Mouse (Mus musculus): ENCODE data around the gene Trappc13. TPM values are rescaled to one million over a fixed set of nuclear protein-coding genes. Genes with fewer than 3 reads are reported as not detected.
"Not testable (repeated sequence)": the region's sequence is repeated elsewhere in the genome, so short reads cannot be mapped to it uniquely, and the experiment has no call there.

The Trappc13 gene
- polyA plus RNA-seq (2016; fragmentation: Nextera tagmentation; extraction: Ambion mirVana): 71.7 and 84.6 TPM in 2 replicates

GRCm38 (mm10) chr13:104177796-104178649 lies at the start of gene Trappc13:
Gene Trappc13, minus strand, starts transcription at chr13:104178469.
- Histone ChIP-seq H3K4me1 (replicated peaks) (peaks cover 20% of the 10 kb centered on the region), H3K27me3 (ENCODE audit: insufficient read depth, poor library complexity, severe bottlenecking) (no peaks in the 10 kb centered on the region), H3K4me3 (peak within 1 kb of the TSS; percentile 90), H3K9me3 (no peaks in the 10 kb centered on the region), H3K27ac (peak within 1 kb of the TSS; percentile 93), H3K36me3 (peaks cover 28% of the 10 kb centered on the region)
- DNase-seq (ENCODE audit: low spot score): peak; percentile 89
- under 1% methylated on average over 32 of the region's 32 CpGs for WGBS

DNA sequence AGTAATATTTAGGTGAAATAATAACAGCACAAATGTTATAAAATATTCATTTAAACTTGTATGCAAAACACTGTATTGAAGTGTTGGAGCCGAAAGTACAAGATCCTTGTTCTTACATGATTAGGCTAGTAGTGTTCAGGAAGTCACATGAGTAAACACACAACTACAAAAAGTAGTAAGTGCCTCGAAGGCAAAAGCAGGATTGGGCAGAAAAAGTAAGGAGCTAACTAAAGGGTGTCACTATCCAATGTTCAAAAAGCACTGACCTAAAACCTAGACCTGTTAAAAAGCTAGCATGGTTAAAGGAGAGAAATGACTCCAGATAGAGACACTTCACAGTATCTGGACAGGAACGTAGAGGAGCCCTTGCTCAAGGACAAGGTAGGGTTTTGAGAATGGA lies 49.2 kb upstream of the Trappc13 start:
- peaks cover 21% of the 10 kb centered on the region for H3K36me3 ChIP-seq
- H3K27ac ChIP-seq: no peak overlapping the region
- 80% methylated on average over 3 of the region's 3 CpGs for WGBS
- H3K4me1 ChIP-seq (replicated peaks): peaks cover 20% of the 10 kb centered on the region
- H3K9me3 ChIP-seq: no peaks in the 10 kb centered on the region
- no peaks in the 10 kb centered on the region for H3K27me3 ChIP-seq (ENCODE audit: insufficient read depth, poor library complexity, severe bottlenecking)
- no peak for DNase-seq (ENCODE audit: low spot score)
- H3K4me3 ChIP-seq: peak overlapping the region; percentile 78

DNA sequence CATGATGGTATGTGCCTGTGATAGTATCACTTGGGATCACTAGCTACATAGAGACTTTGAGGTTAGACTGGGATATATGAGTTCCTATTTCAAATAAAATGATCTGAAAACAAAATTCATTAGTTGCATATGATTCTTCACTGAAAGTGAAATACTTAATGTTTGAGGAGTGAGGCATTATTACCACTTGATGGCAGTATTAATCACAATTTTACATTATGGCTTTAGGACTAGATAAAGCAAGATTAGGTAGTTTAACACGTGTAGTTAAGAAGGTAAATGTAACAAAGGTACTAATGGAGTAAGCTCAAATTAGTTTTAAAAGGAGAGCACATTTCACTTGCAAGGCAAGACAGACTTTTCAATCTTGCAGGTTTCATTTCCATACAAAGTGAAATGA lies 26.0 kb upstream of the Trappc13 start:
- Histone ChIP-seq H3K4me1 (replicated peaks) (no peaks in the 10 kb centered on the region), H3K27ac (no peak overlapping the region), H3K9me3 (no peaks in the 10 kb centered on the region), H3K27me3 (ENCODE audit: insufficient read depth, poor library complexity, severe bottlenecking) (no peaks in the 10 kb centered on the region), H3K4me3 (no peak overlapping the region), H3K36me3 (peaks cover 66% of the 10 kb centered on the region)
- WGBS: 80% methylated on average over 1 of the region's 1 CpGs
- no peak for DNase-seq (ENCODE audit: low spot score)

DNA sequence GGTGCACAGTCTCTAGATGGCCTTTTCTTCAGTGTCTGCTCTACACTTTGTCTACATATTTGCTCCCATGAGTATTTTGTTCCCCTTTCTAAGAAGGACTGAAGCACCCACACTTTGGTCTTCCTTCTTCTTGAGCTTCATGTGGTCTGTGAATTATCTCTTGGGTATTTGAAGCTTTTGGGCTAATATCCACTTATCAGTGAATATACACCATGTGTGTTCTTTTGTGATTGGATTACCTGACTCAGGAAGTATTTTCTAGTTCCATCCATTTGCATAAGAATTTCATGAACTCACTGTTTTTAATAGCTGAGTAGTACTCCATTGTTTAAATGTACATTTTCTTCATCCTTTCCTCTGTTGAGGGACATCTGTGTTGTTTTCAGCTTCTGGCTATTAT lies 17.6 kb upstream of the Trappc13 start:
- H3K27me3 ChIP-seq (ENCODE audit: insufficient read depth, poor library complexity, severe bottlenecking); H3K4me3 ChIP-seq; H3K4me1 ChIP-seq (replicated peaks); DNase-seq (ENCODE audit: low spot score); H3K9me3 ChIP-seq; H3K27ac ChIP-seq: not testable (repeated sequence)
- H3K36me3 ChIP-seq: peaks cover 73% of the 10 kb centered on the region

GRCm38 (mm10) chr13:104187357-104187756 lies 9.1 kb upstream of the Trappc13 start:
- H3K27ac ChIP-seq: no peak overlapping the region
- H3K36me3 ChIP-seq: peaks cover 73% of the 10 kb centered on the region
- 94% methylated on average over 4 of the region's 4 CpGs for WGBS
- no peaks in the 10 kb centered on the region for H3K27me3 ChIP-seq (ENCODE audit: insufficient read depth, poor library complexity, severe bottlenecking)
- H3K9me3 ChIP-seq: no peaks in the 10 kb centered on the region
- no peaks in the 10 kb centered on the region for H3K4me1 ChIP-seq (replicated peaks)
- no peak for DNase-seq (ENCODE audit: low spot score)
- H3K4me3 ChIP-seq: no peak overlapping the region

DNA sequence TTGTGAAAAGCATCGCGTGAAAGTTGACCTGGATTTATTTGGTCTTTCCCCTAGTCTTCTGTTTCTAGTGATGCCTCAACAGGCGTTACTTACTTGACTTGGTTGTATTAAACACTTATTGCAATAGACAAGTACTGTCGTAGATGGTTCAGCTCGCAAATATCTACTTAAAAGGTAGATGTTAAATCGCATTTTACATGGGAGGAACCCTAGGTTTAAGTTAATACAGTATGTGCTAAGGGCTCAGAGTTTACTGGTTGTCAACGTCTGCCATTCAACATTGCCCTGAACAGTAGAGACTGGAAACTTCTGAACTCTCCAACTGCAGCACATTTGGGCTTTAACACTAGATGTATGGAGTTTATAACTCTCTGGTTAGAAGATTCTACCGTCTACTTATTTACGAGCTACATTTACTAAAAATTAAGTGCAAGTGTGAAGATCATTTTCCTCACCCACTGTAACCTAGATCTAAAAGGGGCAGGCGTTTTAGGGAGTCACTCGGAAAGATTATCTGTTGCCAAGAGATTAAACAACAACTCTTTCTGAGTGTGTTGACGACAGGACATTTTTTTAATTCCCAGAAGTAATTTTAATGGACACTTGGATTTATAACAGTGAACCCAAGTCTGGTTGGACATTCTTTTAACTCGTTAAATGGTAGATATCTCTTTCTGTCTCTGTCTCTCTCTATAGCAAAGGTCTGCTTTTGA lies 1.1 kb upstream of the Trappc13 start:
- WGBS: 27% methylated on average over 13 of the region's 13 CpGs
- H3K9me3 ChIP-seq: no peaks in the 10 kb centered on the region
- H3K4me1 ChIP-seq (replicated peaks): peaks cover 20% of the 10 kb centered on the region
- H3K27ac ChIP-seq: peak overlapping the region; percentile 93
- H3K4me3 ChIP-seq: peak overlapping the region; percentile 90
- DNase-seq (ENCODE audit: low spot score): no peak
- no peaks in the 10 kb centered on the region for H3K27me3 ChIP-seq (ENCODE audit: insufficient read depth, poor library complexity, severe bottlenecking)
- H3K36me3 ChIP-seq: peaks cover 33% of the 10 kb centered on the region

DNA sequence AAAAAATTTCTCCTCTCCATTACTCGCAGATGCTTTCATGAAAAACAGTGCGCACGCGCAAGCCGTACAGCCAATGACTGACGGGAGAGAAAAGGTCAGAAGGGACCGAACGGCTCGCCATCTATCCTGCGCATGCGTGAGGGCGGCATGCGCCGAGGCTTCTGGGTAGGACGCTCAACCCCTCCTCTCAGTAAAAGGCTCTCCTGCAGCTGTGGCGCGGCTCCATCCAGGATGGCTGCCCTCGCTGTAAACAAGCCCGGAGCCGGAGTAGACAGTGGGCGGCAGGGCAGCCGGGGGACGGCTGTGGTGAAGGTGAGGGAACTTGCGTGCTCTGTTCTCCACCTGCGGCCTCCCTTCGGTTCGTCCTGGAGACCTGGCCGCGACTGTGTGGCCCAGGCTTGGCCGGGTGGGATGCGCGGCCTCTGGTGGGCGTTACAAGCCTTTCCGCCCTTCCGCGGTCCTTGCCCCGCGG lies 417 bp upstream of the Trappc13 start, which contains the start of gene Trim23:
Gene Trim23, plus strand, starts transcription at position 148 of the 472 bp plus-strand sequence.
- peak within 1 kb of the TSS; percentile 90 for H3K4me3 ChIP-seq
- no peaks in the 10 kb centered on the region for H3K9me3 ChIP-seq
- under 1% methylated on average over 38 of the region's 38 CpGs for WGBS
- H3K27ac ChIP-seq: peak within 1 kb of the TSS; percentile 93
- H3K4me1 ChIP-seq (replicated peaks): peaks cover 20% of the 10 kb centered on the region
- no peaks in the 10 kb centered on the region for H3K27me3 ChIP-seq (ENCODE audit: insufficient read depth, poor library complexity, severe bottlenecking)
- H3K36me3 ChIP-seq: peaks cover 30% of the 10 kb centered on the region
- DNase-seq (ENCODE audit: low spot score): peak; percentile 96

GRCm38 (mm10) chr13:104176874-104177273 lies 1.4 kb downstream of the Trappc13 start:
- DNase-seq (ENCODE audit: low spot score): no peak
- Histone ChIP-seq H3K9me3 (no peaks in the 10 kb centered on the region), H3K36me3 (peaks cover 23% of the 10 kb centered on the region), H3K27me3 (ENCODE audit: insufficient read depth, poor library complexity, severe bottlenecking) (no peaks in the 10 kb centered on the region), H3K4me1 (replicated peaks) (peaks cover 20% of the 10 kb centered on the region), H3K27ac (no peak overlapping the region), H3K4me3 (peak overlapping the region; percentile 90)
- WGBS: 87% methylated on average over 3 of the region's 3 CpGs

DNA sequence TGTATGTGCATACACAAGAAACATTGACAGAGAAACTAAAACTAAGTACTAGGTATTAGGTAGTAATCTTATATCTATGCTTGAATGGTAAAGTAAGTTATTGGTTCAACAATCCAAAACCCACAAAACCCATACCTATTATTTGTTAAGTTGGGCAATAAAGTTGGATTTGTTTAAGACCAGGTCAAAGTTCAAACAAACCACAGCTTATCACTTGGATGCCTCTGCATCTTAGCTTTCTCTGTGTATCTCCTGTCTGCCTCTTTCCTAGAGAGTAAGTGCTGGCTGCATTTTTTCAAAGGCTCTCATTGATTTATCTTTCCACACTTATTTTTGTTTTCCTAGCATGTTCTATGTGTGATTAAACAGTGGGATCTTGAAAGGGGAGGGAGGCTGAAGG lies 5.8 kb downstream of the Trappc13 start:
- peaks cover 12% of the 10 kb centered on the region for H3K4me1 ChIP-seq (replicated peaks)
- 0 out of 2 replicates have a peak, but pooled peaks cover 3% of the 10 kb centered on the region for H3K9me3 ChIP-seq
- no peak overlapping the region for H3K4me3 ChIP-seq
- no peaks in the 10 kb centered on the region for H3K27me3 ChIP-seq (ENCODE audit: insufficient read depth, poor library complexity, severe bottlenecking)
- peaks cover 38% of the 10 kb centered on the region for H3K36me3 ChIP-seq
- H3K27ac ChIP-seq: no peak overlapping the region
- no peak for DNase-seq (ENCODE audit: low spot score)

- Histone ChIP-seq H3K36me3 (peaks cover 46% of the 10 kb centered on the region), H3K4me3 (no peak overlapping the region), H3K27ac (no peak overlapping the region), H3K4me1 (replicated peaks) (peaks cover 5% of the 10 kb centered on the region), H3K9me3 (0 out of 2 replicates have a peak, but pooled peaks cover 3% of the 10 kb centered on the region), H3K27me3 (ENCODE audit: insufficient read depth, poor library complexity, severe bottlenecking) (no peaks in the 10 kb centered on the region)
- 92% methylated on average over 5 of the region's 5 CpGs for WGBS
- DNase-seq (ENCODE audit: low spot score): no peak
Observed at GRCm38 (mm10) chr13:104171711-104172110, 6.6 kb downstream of the Trappc13 start.

DNA sequence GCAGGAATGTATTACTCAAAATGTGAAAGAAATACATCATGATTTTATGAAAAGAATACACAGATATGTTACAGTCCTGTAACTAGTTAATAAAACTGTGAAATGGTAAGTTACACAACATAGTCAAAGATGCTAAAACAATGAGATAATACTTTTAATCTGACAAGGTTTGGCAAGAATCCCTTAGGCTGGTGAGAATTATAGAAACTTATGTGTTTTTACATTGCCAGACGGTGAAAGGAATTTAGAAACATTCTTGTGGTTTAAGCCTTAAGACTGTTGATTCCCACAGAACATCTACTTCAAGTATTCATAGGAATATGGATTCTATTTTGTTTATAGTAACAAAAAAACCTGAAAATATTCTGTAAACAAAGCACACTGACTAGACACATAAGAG lies 22.6 kb downstream of the Trappc13 start:
- Histone ChIP-seq H3K4me3 (no peak overlapping the region), H3K27me3 (ENCODE audit: insufficient read depth, poor library complexity, severe bottlenecking) (no peaks in the 10 kb centered on the region), H3K9me3 (no peaks in the 10 kb centered on the region), H3K36me3 (peaks cover 67% of the 10 kb centered on the region), H3K4me1 (replicated peaks) (no peaks in the 10 kb centered on the region), H3K27ac (no peak overlapping the region)
- DNase-seq (ENCODE audit: low spot score): no peak
- 97% methylated on average over 1 of the region's 1 CpGs for WGBS

DNA sequence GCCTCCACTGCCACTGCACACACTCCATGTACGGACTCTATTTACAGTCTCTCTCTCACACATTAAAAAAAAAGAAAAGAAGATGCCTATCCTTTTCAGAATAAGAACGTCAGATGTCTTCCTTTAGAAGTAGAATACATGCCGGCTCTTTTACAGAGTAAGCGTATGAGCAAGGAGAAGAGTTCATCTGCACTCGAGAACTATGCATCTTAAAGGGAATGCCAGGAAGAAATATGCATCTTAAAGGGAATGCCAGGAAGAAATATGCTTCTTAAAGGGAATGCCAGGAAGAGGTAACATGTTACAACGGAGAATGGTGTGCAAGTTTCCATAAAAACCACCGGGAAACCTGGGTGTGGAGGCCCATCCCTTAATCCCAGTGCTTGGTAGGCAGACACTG lies 23.2 kb downstream of the Trappc13 start:
- H3K4me1 ChIP-seq (replicated peaks): no peaks in the 10 kb centered on the region
- H3K27ac ChIP-seq: no peak overlapping the region
- H3K36me3 ChIP-seq: peaks cover 65% of the 10 kb centered on the region
- H3K9me3 ChIP-seq: no peaks in the 10 kb centered on the region
- H3K27me3 ChIP-seq (ENCODE audit: insufficient read depth, poor library complexity, severe bottlenecking): no peaks in the 10 kb centered on the region
- 93% methylated on average over 7 of the region's 7 CpGs for WGBS
- DNase-seq (ENCODE audit: low spot score): no peak
- no peak overlapping the region for H3K4me3 ChIP-seq

GRCm38 (mm10) chr13:104154180-104154579 lies 24.1 kb downstream of the Trappc13 start:
- Histone ChIP-seq H3K9me3 (no peaks in the 10 kb centered on the region), H3K27me3 (ENCODE audit: insufficient read depth, poor library complexity, severe bottlenecking) (no peaks in the 10 kb centered on the region), H3K4me1 (replicated peaks) (no peaks in the 10 kb centered on the region), H3K4me3 (no peak overlapping the region), H3K36me3 (peaks cover 64% of the 10 kb centered on the region), H3K27ac (no peak overlapping the region)
- no peak for DNase-seq (ENCODE audit: low spot score)
- WGBS: 96% methylated on average over 5 of the region's 5 CpGs
